Mouse (Mus musculus) left cerebral cortex, postnatal 4 days (tissue): Measurements from ENCODE around the gene Aarsd1. TPM values are rescaled to one million over a fixed set of nuclear protein-coding genes. Genes with fewer than 3 reads are reported as not detected.
"Not testable (repeated sequence)": the region's sequence is repeated elsewhere in the genome, so short reads cannot be mapped to it uniquely, and the experiment has no call there.

Source experiments
- DNase-seq: peaks from one replicate; pipeline ENCODE4 v3.0.0-alpha.2; 2022
- intact Hi-C: fragments of 180-260 bp; cut with DNase I; formaldehyde crosslinking; loops from one replicate; pipeline ENCODE4 v1.15.1; 2025
- microRNA-seq: library from miRNA; unstranded; fragments of <30 nt; microRNA quantifications from one replicate; pipeline ENCODE4 v1.2.0, GENCODE M21; 2022
- total RNA-seq, 2 experiments: library from RNA; stranded (reverse); gene quantifications; 2 replicates each; pipeline ENCODE4 v1.2.3; 2021

Gene Aarsd1
- total RNA-seq, 2 experiments from 2014 or later, result 50.3 to 52.5 TPM

DNA sequence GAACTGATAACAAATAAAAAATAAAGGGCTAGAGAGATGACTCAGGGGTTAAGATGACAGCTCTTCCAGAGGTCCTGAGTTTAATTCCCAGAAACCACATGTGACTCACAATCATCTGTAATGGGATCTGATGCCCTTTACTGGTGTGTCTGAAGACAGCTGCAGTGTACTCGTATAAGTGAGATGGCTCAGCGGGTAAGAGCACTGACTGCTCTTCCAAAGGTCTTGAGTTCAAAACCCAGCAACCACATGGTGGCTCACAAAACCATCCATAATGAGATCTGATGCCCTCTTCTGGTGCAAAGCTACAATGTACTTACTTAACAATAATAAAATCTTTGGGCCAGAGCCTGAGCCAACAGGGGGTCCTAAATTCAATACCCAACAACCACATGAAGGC lies 2.1 kb downstream of the Aarsd1 start:
- intact Hi-C loops, result no loop called here
- no peak for DNase-seq

DNA sequence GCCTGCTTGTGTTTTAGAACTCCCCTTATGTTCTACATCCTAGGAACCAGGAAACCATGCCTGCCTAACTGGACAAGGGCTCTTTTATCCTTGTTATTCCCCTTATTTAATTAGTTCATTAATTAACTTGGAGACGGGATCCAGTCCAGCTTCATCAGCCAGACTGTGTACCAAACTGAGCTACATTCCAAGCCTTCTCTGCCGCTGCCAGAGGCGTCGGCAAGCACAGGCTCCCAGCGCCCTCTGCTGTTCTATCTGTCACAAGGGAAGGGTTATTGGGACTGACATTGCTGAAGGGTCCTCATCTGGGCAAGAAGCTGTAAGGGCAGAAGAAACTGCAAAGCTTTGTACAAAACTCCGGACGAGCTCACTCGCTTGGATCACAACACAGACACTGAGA lies 22.3 kb downstream of the Aarsd1 start:
- intact Hi-C loops, result loop anchor here (2.0 to 10.0 kb wide), 2 partner anchors 70 to 170 kb away; partner anchors contain the start of genes Aoc2 and Ezh1
- DNase-seq, result peak; percentile 79

DNA sequence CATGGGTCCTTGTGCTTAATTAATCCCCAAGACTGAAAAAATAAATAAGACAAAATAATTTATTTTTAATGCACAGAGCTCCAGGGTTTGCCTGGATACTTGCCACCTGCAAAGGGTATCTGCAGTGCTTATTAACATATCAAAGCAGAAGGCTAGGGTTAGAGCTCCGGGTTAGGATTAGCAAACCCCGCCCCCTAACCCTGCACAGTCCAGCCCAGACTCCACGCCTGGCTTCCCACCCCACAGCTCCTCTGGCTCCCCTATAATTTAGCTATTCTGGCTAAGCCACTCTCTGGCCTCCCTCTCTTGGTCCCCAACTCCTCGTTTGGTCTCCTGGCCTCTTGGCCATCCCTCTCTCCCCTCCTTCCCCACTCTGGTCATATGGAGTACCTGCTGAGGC lies 35.6 kb downstream of the Aarsd1 start:
- intact Hi-C loops, result no loop called here
- DNase-seq, result no peak

DNA sequence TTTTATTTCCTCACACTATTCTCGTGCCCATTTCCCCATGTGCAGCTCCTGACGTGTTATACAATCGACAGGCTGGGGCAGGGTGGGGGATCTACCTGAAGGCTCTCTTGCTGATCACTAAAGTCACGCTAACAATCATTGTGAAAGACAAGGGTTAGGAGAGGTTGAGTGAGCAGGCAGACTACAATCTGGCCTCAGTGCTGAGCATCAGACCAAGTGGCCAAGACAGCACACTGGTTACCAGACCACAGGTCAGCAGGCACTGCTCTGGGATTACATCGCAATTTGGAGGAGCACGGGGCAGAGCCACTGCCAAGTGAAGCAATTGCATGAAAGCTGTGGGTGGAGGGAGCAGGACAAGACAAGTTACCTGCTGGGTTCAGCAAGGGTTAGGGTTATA lies 38.5 kb downstream of the Aarsd1 start:
- no peak for DNase-seq
- intact Hi-C loops, result no loop called here

DNA sequence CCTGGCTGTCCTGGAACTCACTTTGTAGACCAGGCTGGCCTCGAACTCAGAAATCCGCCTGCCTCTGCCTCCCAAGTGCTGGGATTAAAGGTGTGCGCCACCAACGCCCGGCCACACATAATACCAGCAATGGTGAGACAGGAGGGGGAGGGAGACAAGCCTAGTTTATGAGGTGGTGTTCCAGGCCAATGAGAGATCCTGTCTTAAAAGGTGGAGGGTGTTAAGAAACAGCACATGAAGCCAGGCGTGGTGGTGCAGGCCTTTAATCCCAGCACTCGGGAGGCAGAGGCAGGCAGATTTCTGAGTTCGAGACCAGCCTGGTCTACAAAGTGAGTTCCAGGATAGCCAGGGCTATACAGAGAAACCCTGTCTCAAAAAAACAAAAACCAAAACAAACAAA lies 39.2 kb downstream of the Aarsd1 start:
- DNase-seq, intact Hi-C loops: not testable (repeated sequence)

DNA sequence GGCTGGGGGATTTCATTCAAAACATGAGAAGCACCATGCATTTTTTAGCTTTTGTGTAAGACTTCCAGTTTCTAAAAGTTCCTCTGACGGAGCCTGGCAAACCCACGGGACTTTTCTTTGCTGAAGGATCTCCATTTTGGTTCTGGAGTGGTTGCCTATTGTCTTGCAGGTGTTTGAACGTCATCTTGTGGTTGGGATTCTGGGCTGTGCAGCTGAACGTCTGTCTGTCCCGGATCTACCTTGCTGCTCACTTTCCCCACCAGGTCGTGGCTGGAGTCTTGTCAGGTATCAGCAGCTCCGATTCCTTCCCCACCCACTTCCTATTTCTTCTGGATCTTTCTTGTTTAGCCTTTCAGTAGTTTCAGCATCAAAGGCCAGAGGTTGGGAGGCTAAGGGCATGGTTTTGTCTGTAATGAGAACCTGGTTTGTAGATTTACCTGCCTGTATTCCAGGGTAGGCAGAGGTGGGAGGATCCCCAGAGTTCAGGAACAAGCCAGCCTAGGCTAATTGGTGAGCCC lies 42.9 kb downstream of the Aarsd1 start:
- no peak for DNase-seq
- intact Hi-C loops, result no loop called here

DNA sequence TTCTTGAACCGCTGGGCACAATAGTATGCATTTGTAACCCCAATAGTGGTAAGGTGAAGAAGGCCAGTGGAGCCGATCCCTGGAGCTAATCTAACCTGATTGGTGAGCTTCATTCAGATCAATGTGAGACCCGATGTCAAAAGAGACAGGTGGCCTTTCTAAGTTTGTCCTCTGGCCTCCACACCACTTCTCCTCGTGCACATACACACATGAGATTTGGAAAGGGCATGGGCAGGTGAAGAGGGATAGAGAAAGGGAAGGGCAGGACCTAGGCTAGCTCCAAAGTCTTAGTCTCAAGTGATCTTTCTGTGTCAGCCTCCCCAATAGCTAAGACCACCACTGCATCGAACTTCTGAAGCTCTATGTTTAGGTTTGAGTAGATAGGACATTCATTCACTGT lies 47.3 kb downstream of the Aarsd1 start:
- no peak for DNase-seq
- intact Hi-C loops, result no loop called here

DNA sequence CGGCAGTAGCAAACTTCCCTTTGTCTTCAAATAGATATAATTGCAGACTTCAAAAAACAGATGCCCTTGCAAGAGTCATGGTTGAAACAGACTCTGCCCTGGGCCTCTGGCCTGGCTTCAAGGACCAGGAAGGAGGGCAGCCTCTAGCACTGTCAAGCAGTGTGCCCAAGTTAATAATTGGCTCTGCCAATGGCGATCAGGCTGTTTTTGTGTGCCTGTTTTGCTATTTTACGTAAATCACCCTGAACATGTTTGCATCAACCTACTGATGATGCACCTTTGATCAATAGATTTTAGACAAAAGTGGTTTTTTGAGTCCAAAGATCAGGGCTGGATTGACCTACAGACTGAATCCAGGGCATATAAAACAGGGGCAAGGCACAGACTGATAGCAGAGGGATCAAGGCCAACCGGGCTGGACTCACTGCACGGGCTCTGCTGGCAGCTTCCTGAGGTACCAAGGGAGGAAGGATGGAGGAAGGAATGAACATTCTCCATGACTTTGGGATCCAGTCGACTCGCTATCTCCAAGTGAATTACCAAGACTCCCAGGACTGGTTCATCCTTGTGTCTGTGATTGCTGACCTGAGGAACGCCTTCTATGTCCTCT lies 50.0 kb downstream of the Aarsd1 start, which contains the start of gene G6pc:
TSS of gene G6pc (plus strand) at position 236 of the 610 bp plus-strand sequence.
- intact Hi-C loops, result no loop called here
- no peak for DNase-seq

DNA sequence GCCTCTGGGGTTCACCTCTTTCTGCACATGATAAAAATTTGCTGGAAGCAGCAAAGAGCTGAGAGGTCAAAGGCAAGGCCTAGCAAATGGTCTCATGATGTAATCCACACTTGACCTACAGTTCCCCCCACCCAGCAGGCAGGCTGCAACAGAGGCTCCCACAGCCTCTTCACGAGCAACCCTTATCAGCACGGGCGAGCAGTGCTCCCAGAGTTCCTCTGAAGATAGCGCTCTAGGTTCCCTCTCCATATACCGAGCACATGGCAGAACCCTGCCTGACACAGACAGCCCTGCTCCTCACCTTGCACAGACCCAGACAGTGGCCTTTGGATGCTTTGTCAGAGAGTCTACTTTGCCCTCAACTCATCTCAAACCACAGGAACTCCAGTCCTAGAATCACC lies 52.9 kb downstream of the Aarsd1 start:
- intact Hi-C loops, result no loop called here
- no peak for DNase-seq

DNA sequence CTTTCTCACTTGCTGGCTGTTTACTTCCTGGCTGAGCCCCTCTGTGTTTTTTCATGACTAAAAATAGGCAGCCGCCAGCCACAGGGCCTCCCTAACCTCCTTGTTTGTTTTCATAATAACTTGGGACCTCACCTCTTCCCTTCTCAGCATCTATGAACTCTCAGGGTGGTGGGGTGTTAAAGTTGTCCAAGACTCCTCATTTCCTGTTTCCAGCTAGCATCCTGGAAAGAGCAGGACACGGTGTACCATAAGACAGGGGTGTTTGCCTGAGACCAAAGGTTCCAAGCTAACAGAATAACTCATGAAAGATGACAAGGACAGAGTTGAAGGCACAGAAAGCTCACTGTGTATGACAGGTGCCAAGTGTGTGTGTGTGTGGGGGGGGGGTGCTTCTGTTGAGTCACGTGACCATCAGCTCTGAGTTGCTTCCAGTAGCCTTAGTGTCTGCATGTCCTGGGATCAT lies 56.7 kb downstream of the Aarsd1 start:
- intact Hi-C loops, result no loop called here
- DNase-seq, result no peak

DNA sequence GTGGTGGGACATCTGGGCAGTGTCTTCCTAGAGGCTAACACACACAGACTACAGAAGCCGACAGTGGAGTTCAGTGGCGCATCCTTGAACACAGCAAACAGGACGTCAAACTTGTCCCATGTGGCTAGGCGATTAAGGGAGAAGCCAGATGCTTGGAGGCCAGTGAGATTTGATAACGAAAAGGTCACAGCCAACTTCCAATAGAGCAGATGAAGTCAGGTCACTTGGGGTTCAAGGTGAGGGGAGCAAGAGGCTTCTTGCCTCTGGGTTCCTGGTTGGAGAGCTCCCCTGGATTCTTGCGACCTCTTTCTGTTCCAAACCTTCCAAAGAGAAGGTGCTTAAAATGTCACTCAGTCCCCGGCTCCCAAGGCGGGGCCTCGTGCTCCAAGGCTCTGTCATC lies 57.6 kb downstream of the Aarsd1 start:
- intact Hi-C loops, result no loop called here
- no peak for DNase-seq

DNA sequence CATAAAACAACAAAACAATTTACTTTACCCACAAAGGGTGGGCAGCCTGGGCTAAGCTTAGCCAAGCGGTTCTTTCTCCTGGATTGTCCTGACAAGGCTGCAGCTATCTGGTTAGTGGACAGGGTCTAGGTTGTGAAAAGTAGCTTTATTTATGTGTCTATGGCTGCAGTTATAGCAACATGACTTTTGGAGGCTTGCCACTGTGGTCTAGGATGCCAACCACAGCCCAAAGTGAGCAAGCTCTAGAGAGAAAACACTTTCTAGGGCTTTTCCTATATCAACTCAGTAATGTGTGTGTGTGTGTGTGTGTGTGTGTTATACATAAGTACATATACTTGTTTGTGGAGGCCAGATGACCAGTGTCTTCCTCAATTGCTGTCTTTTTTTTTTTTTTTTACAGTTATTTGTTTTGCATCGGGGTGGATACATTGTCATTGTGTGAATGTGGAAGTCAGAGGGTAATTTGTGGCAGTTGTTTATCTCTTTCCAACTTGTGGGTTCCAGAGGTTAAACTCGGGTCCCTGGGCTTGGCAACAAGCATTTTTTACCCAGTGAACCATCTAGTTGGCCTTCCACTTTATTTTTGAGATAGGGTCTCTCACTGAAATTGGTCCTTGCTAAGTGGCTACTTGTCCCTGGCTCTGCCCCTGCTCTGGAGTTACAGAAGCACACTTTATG lies 59.8 kb downstream of the Aarsd1 start:
- no peak for DNase-seq
- intact Hi-C loops, result no loop called here

Small RNA genes within 50 kb of the gene (microRNA-seq; reads per million reads assigned to microRNA genes)
- gene Mir6929, result not detected

Other genes starting within 250 kb of the Aarsd1 start
- 1 to 10 TPM; 4.8 to 7.4 TPM for gene Cntnap1, start 247.1 kb downstream of the Aarsd1 start, total RNA-seq
- 1 to 10 TPM; 5.6 to 6.1 TPM for gene Plekhh3, start 246.3 kb downstream of the Aarsd1 start, total RNA-seq
- not detected for gene Ccr10, start 242.2 kb downstream of the Aarsd1 start, total RNA-seq
- gene Ezh1, start 191.2 kb downstream of the Aarsd1 start, total RNA-seq, result 10 to 100 TPM; 34.3 to 36.6 TPM
- gene Ramp2, start 171.6 kb downstream of the Aarsd1 start, total RNA-seq, result 10 to 100 TPM; 56.2 to 64.0 TPM
- 10 to 100 TPM; 76.2 to 77.1 TPM for gene Vps25, start 163.9 kb downstream of the Aarsd1 start, total RNA-seq
- gene Wnk4, start 157.0 kb downstream of the Aarsd1 start, total RNA-seq, result 1 to 10 TPM; 5.4 to 6.2 TPM
- gene Cntd1, start 138.6 kb downstream of the Aarsd1 start, total RNA-seq, result under 1 TPM; 0.30 to 0.68 TPM
- gene Coa3, start 138.5 kb downstream of the Aarsd1 start, total RNA-seq, result 10 to 100 TPM; 80.2 to 87.2 TPM
- 100 to 1,000 TPM; 141 to 144 TPM for gene Becn1, start 115.3 kb downstream of the Aarsd1 start, total RNA-seq
- 100 to 1,000 TPM in 1 of 2 experiments, 10 to 100 TPM in 1; 95.9 to 109 TPM for gene Psme3, start 101.4 kb downstream of the Aarsd1 start, total RNA-seq
- 1 to 10 TPM; 6.2 to 6.6 TPM for gene Aoc2, start 92.6 kb downstream of the Aarsd1 start, total RNA-seq
- 1 to 10 TPM; 1.4 to 1.8 TPM for gene Aoc3, start 87.0 kb downstream of the Aarsd1 start, total RNA-seq
- not detected for gene G6pc, start 50.1 kb downstream of the Aarsd1 start, total RNA-seq
- 1 to 10 TPM; 4.5 to 6.5 TPM for gene Gm27029, start 7.2 kb upstream of the Aarsd1 start, total RNA-seq
- gene Rundc1, start 7.5 kb upstream of the Aarsd1 start, total RNA-seq, result 10 to 100 TPM; 22.9 to 23.5 TPM
- gene Ptges3l, start 7.7 kb upstream of the Aarsd1 start, total RNA-seq, result 1 to 10 TPM; 1.2 to 2.4 TPM
- gene Rpl27, start 24.7 kb upstream of the Aarsd1 start, total RNA-seq, result 10 to 100 TPM; 68.9 to 71.3 TPM
- 1 to 10 TPM in 1 of 2 experiments, under 1 TPM in 1; 0.84 to 1.4 TPM for gene Ifi35, start 30.8 kb upstream of the Aarsd1 start, total RNA-seq
- gene Rnd2, start 47.4 kb upstream of the Aarsd1 start, total RNA-seq, result 10 to 100 TPM; 70.3 to 72.3 TPM
- 100 to 1,000 TPM; 107 to 112 TPM for gene Vat1, start 48.6 kb upstream of the Aarsd1 start, total RNA-seq
- gene Brca1, start 134.3 kb upstream of the Aarsd1 start, total RNA-seq, result 1 to 10 TPM; 2.8 to 3.3 TPM
- gene Nbr1, start 134.5 kb upstream of the Aarsd1 start, total RNA-seq, result 100 to 1,000 TPM; 109 to 157 TPM
- gene Tmem106a, start 164.6 kb upstream of the Aarsd1 start, total RNA-seq, result 1 to 10 TPM; 1.5 to 3.5 TPM
- gene Gm11634, start 181.6 kb upstream of the Aarsd1 start, total RNA-seq, result not detected
- 1 to 10 TPM; 4.5 to 4.7 TPM for gene Rdm1, start 209.6 kb upstream of the Aarsd1 start, total RNA-seq
- 10 to 100 TPM; 23.3 to 26.5 TPM for gene Arl4d, start 247.9 kb upstream of the Aarsd1 start, total RNA-seq